Mouse (Mus musculus) megakaryocyte, embryonic 14.5 days (primary cell): ENCODE data around the gene Yif1a.

Experiments used
- FLI1 ChIP-seq: IDR thresholded peaks from 2 replicates; pipeline ENCODE4 v1.6.1; 2012; ENCODE audit warnings: low read length, inconsistent platforms, mixed read lengths
- GATA1 ChIP-seq: IDR thresholded peaks from 3 replicates; pipeline ENCODE4 v1.6.1; 2012; ENCODE audit warnings: mixed read lengths, low read length, inconsistent platforms, borderline replicate concordance

- TF ChIP-seq GATA1 = no peak
- TF ChIP-seq FLI1 = no peak
These were observed 34.9 kb downstream of the Yif1a start for GRCm38 (mm10) chr19:5123241-5123640.
